Mouse (Mus musculus) embryonic facial prominence, embryonic 11.5 days (tissue): ENCODE measurements at regions not wholly inside any gene's neighbourhood (a gene's known extent, or its start where the extent isn't known, plus 50 kb on each side); places are given as distances from the start of the nearest gene placed in this dataset.

Source experiments
- ATAC-seq: fragments of 200-750 bp; cut with Nextera tagmentation; replicated peaks from 2 replicates; pipeline ENCODE4 v1.8.0; 2017; ENCODE audit warnings: low read depth; ENCODE audit not compliant: insufficient number of reproducible peaks, low FRiP score, low TSS enrichment
- DNase-seq: peaks from one replicate; pipeline ENCODE4 v3.0.0-alpha.2; 2015; ENCODE audit warnings: low spot score
- H3K27ac ChIP-seq: fragments of 300-500 bp; sonication (generic); replicated peaks from 2 replicates; pipeline ENCODE4 v1.5.1; 2014; ENCODE audit warnings: mild to moderate bottlenecking, low read depth, low read length, control low read depth
- H3K27me3 ChIP-seq: fragments of 300-500 bp; sonication (generic); 2 replicates; pipeline ENCODE4 v1.6.1; 2014; ENCODE audit warnings: mild to moderate bottlenecking, low read length, moderate library complexity, mixed read lengths; ENCODE audit not compliant: control insufficient read depth, insufficient read depth
- H3K36me3 ChIP-seq: fragments of 300-500 bp; sonication (generic); replicated peaks from 2 replicates; pipeline ENCODE4 v1.6.1; 2014; ENCODE audit warnings: low read depth, mild to moderate bottlenecking, low read length, moderate library complexity, mixed read lengths; ENCODE audit not compliant: control insufficient read depth, insufficient read depth
- H3K4me1 ChIP-seq: fragments of 300-500 bp; sonication (generic); 2 replicates; pipeline ENCODE4 v1.6.1; 2014; ENCODE audit warnings: low read length, mixed read lengths; ENCODE audit not compliant: control insufficient read depth, insufficient read depth
- H3K4me2 ChIP-seq: fragments of 300-500 bp; sonication (generic); 2 replicates; pipeline ENCODE4 v1.6.1; 2014; ENCODE audit warnings: low read depth, mild to moderate bottlenecking, control low read depth, low read length, moderate library complexity
- H3K4me3 ChIP-seq: fragments of 300-500 bp; sonication (generic); 2 replicates; pipeline ENCODE4 v1.5.1; 2014; ENCODE audit warnings: low read depth, low read length, control low read depth
- H3K9ac ChIP-seq: fragments of 300-500 bp; sonication (generic); replicated peaks from 2 replicates; pipeline ENCODE4 v1.6.1; 2014; ENCODE audit warnings: mild to moderate bottlenecking, control low read depth, low read length
- H3K9me3 ChIP-seq: fragments of 300-500 bp; sonication (generic); replicated peaks from 2 replicates; pipeline ENCODE4 v1.6.1; 2016; ENCODE audit warnings: mild to moderate bottlenecking, low read length, inconsistent platforms, mixed read lengths; ENCODE audit not compliant: control insufficient read depth
- WGBS: fragments of 180-500 bp; shearing (Covaris S2); extraction: QIAGEN DNeasy Blood & Tissue Kit; methylation state at CpG from one replicate; pipeline ENCODE4 v1.1.7; 2014; 5-methylcytosine and 5-hydroxymethylcytosine counted together

GRCm38 (mm10) chr6:94806481-94807160 lies 106.7 kb upstream of the Lrig1 start:
- ATAC-seq (peak; percentile 80), DNase-seq (peak; percentile 92)
- Histone ChIP-seq H3K27ac (peak overlapping the region; percentile 53), H3K9ac (no peak overlapping the region), H3K4me3 (no peak overlapping the region), H3K4me1 (no peaks in the 10 kb centered on the region), H3K9me3 (no peaks in the 10 kb centered on the region), H3K36me3 (no peaks in the 10 kb centered on the region), H3K4me2 (no peak overlapping the region), H3K27me3 (no peaks in the 10 kb centered on the region)
- 25% methylated on average over 12 of the region's 12 CpGs for WGBS

GRCm38 (mm10) chr6:94805685-94806084 lies 105.7 kb upstream of the Lrig1 start:
- ATAC-seq: no peak
- Histone ChIP-seq H3K9me3 (no peaks in the 10 kb centered on the region), H3K27ac (peak overlapping the region; percentile 53; the same call in 1 of the 2 replicates), H3K27me3 (no peaks in the 10 kb centered on the region), H3K4me1 (no peaks in the 10 kb centered on the region; the same call in 1 of the 2 replicates), H3K4me3 (no peak overlapping the region), H3K36me3 (no peaks in the 10 kb centered on the region), H3K4me2 (no peak overlapping the region), H3K9ac (no peak overlapping the region)
- peak; percentile 75 for DNase-seq
- 31% methylated on average over 6 of the region's 6 CpGs for WGBS

- H3K36me3 ChIP-seq: no peaks in the 10 kb centered on the region
- ATAC-seq (no peak), DNase-seq (no peak)
- no peak overlapping the region for H3K4me3 ChIP-seq
- H3K4me1 ChIP-seq: no peaks in the 10 kb centered on the region; the same call in 1 of the 2 replicates
- 76% methylated on average over 10 of the region's 10 CpGs for WGBS
- no peak overlapping the region for H3K27ac ChIP-seq
- H3K4me2 ChIP-seq: no peak overlapping the region
- no peak overlapping the region for H3K9ac ChIP-seq
- no peaks in the 10 kb centered on the region for H3K27me3 ChIP-seq
- H3K9me3 ChIP-seq: no peaks in the 10 kb centered on the region
Observed at GRCm38 (mm10) chr6:94804284-94804815, 104.4 kb upstream of the Lrig1 start.

- peak overlapping the region; percentile 46; the same call in 1 of the 2 replicates for H3K9ac ChIP-seq
- H3K27me3 ChIP-seq: no peaks in the 10 kb centered on the region
Observed at GRCm38 (mm10) chr6:94801039-94801438, 101.1 kb upstream of the Lrig1 start.

DNA sequence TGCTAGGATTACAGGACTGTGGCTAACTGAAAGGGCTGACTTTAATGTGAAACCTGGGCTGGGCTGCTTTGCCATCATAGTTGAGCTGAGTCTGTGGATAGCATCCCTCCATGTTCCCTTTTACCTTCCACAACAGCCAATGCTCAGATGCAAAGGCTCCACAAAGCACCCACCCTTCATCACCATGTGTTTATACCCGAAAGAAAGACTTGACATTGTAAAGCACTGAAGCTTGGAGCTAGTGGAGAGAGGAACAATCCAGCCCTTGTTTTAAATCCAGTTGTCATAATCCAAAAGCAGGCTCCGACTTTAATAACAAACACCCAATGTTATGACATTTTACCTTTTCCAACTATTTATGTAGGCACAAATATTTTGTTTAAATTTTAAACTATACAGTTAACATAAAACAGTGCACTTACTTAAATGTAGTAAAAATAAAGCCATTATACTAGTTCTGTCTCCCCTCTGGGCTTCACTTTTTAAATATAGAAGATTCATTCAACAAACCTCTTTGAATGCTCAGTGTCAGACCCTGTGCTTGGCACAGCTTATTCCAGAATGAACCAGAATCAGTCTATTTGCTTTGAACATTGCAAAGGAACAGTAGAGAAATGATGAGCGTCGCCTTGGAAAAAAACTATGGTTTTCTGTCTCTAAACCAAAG lies 98.7 kb upstream of the Lrig1 start:
- no peak for DNase-seq
- no peak overlapping the region for H3K9ac ChIP-seq
- no peak for ATAC-seq
- WGBS: 78% methylated on average over 4 of the region's 4 CpGs
- H3K27ac ChIP-seq: no peak overlapping the region
- no peaks in the 10 kb centered on the region for H3K27me3 ChIP-seq
- H3K4me1 ChIP-seq: no peaks in the 10 kb centered on the region; the same call in 1 of the 2 replicates
- no peak overlapping the region for H3K4me2 ChIP-seq
- no peaks in the 10 kb centered on the region for H3K9me3 ChIP-seq
- H3K36me3 ChIP-seq: no peaks in the 10 kb centered on the region
- no peak overlapping the region for H3K4me3 ChIP-seq

More at GRCm38 (mm10) chr6:94801039-94801438, 101.1 kb upstream of the Lrig1 start:
- H3K4me1 ChIP-seq: no peaks in the 10 kb centered on the region; the same call in 1 of the 2 replicates
- 11% methylated on average over 12 of the region's 12 CpGs for WGBS
- peak overlapping the region; percentile 33; the same call in 1 of the 2 replicates for H3K4me2 ChIP-seq
- peak; percentile 35 for DNase-seq
- 0 out of 2 replicates have a peak, but pooled peaks have one; percentile 73 for ATAC-seq
- no peaks in the 10 kb centered on the region for H3K9me3 ChIP-seq
- H3K27ac ChIP-seq: no peak overlapping the region
- H3K36me3 ChIP-seq: no peaks in the 10 kb centered on the region
- no peak overlapping the region for H3K4me3 ChIP-seq

- H3K9ac ChIP-seq: no peak overlapping the region
- H3K27ac ChIP-seq: no peak overlapping the region
- H3K27me3 ChIP-seq: no peaks in the 10 kb centered on the region
- H3K4me1 ChIP-seq: no peaks in the 10 kb centered on the region
- H3K4me3 ChIP-seq: no peak overlapping the region
- DNase-seq (no peak), ATAC-seq (no peak)
- 76% methylated on average over 4 of the region's 4 CpGs for whole genome bisulfite sequencing
- H3K4me2 ChIP-seq: no peak overlapping the region
- H3K9me3 ChIP-seq: no peaks in the 10 kb centered on the region
- H3K36me3 ChIP-seq: no peaks in the 10 kb centered on the region
Observed at GRCm38 (mm10) chr6:94795442-94795841, 95.5 kb upstream of the Lrig1 start.

DNA sequence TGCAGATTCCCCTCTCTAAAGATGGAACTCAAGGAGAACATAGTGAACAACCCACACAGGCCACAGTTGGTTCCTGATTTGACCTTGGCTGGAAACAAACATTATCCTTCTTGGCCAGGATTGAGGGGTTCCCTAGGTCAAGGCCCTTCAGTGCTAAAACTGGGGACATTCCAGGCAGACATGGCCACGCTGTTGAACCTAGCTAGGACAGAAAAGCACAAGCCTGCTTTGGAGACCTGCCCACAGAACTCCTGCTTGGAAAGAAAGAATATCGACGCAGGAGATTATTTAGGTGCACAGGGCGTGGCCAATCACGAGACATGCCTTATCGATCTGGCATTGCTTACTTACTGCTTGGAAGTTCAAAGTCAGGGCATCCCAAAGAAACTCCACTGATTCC lies 93.6 kb upstream of the Lrig1 start:
- H3K4me2 ChIP-seq: no peak overlapping the region
- no peak overlapping the region for H3K4me3 ChIP-seq
- WGBS: 93% methylated on average over 6 of the region's 6 CpGs
- H3K9me3 ChIP-seq: no peaks in the 10 kb centered on the region
- no peaks in the 10 kb centered on the region for H3K4me1 ChIP-seq
- no peaks in the 10 kb centered on the region for H3K36me3 ChIP-seq
- no peak for ATAC-seq
- H3K27ac ChIP-seq: no peak overlapping the region
- no peaks in the 10 kb centered on the region for H3K27me3 ChIP-seq
- no peak for DNase-seq
- no peak overlapping the region for H3K9ac ChIP-seq

GRCm38 (mm10) chr6:94792312-94792711 lies 92.4 kb upstream of the Lrig1 start:
- 85% methylated on average over 4 of the region's 4 CpGs for WGBS
- no peak overlapping the region for H3K4me3 ChIP-seq
- H3K4me2 ChIP-seq: no peak overlapping the region
- DNase-seq: no peak
- H3K9me3 ChIP-seq: no peaks in the 10 kb centered on the region
- H3K36me3 ChIP-seq: no peaks in the 10 kb centered on the region
- no peak overlapping the region for H3K9ac ChIP-seq
- no peak overlapping the region for H3K27ac ChIP-seq
- no peak for ATAC-seq
- no peaks in the 10 kb centered on the region for H3K4me1 ChIP-seq
- no peaks in the 10 kb centered on the region for H3K27me3 ChIP-seq
